Mouse (Mus musculus) spleen, adult 2 months (tissue): ENCODE measurements around the gene BC028528.

Experiments used
- CTCF ChIP-seq: fragments of 200-500 bp; IDR thresholded peaks from 2 replicates; pipeline ENCODE4 v1.5.1; 2011; ENCODE audit warnings: mild to moderate bottlenecking, inconsistent platforms; ENCODE audit not compliant: insufficient read depth, insufficient read length, insufficient replicate concordance; ENCODE audit errors: extremely low read depth
- POLR2A ChIP-seq: fragments of 200-500 bp; IDR thresholded peaks from 2 replicates; pipeline ENCODE4 v1.6.1; 2011; ENCODE audit warnings: low read depth, low read length, inconsistent platforms

DNA sequence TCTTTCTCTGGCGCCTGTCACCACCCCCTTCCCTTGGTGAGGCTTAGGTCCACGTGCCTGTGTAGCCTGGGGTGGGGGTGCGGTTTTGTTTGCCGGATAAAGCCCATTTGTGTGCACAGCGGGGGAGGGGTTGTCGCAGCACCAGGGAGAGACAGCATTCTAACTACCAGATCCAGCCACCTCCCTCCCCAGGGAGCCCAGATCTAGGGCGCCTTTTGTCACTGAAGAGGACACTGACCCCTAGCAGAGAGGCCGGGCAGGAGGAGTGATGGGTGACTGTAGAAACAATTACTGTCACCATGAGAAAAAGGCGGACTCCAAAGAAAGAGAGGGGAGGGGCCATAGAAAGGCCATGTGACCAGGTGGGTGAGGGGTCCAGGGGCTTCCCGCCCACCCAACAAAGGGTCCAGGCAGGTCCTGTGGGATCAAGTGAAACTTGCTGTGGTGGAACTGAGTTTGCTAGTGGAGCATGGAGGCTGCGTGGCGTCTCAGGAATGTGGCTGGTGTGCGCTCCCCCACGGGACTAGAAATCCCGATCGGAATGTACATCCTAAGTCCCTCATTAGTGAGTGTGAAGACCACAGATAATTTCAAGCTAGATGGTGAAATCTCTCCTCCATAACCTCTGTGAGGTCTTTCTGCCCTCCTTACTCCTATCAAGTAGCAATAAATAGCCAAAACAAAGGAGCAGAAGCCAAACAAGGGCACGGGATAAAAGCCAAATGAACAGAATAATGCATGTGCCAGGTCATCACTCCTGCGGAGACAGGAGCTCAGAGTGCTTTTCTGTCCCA, 13.5 kb upstream of the BC028528 start:
- no peak for TF ChIP-seq CTCF
- no peak for TF ChIP-seq POLR2A
